Mouse (Mus musculus): ENCODE results near the gene Taf8.

GRCm38 (mm10) chr17:47526856-47527520 lies 24.9 kb upstream of the Taf8 start:
- TF ChIP-seq CTCF (IDR thresholded peaks at IDR 0.05; ENCODE audit: low read depth) (no peak), EP300 (IDR thresholded peaks at IDR 0.05; ENCODE audit: low read depth) (no peak)

Measured in liver, postnatal 0 days (tissue).